Mouse (Mus musculus): ENCODE data around the gene Fam69b. TPM values are rescaled to one million over a fixed set of nuclear protein-coding genes. Genes with fewer than 3 reads are reported as not detected.
A peak's percentile ranks its signal among the peaks of the same experiment; 100 is the strongest.

Fam69b gene
- polyA plus RNA-seq, 1 experiment from 2014 or later, result 11.1 TPM

- peak; percentile 72 for DNase-seq (ENCODE audit: low spot score)
- 0 out of 2 replicates have a peak overlapping the region, but pooled peaks have one; percentile 22 for H3K9ac ChIP-seq (ENCODE audit: low read depth, low read length)
Measured at GRCm38 (mm10) chr2:26635489-26636324, 7.5 kb downstream of the Fam69b start.

DNA sequence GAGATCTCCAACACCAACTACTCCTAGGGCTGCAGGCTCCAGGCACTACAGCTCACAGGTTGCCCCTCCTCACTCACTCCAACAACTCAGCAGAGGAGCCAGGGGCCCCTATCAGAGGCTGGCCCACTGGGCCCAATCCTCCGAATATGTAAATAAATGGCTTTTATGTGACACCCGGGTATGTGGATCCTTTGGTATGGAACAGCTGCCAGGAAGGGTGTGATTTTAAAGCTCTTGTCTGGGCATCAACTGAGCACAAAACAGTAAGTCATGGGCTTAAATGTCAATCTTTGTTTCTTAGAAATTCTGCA, 8.0 kb downstream of the Fam69b start:
- no peaks in the 10 kb centered on the region for H3K9me3 ChIP-seq (ENCODE audit: control insufficient read depth, low read length)
- 0 out of 2 replicates have a peak overlapping the region, but pooled peaks have one; percentile 23 for H3K27ac ChIP-seq (ENCODE audit: low read depth, low read length)
- no peaks in the 10 kb centered on the region for H3K27me3 ChIP-seq (replicated peaks; ENCODE audit: control insufficient read depth, insufficient read depth, low read length)
- ATAC-seq (replicated peaks; ENCODE audit: low FRiP score) (no peak), DNase-seq (ENCODE audit: low spot score) (no peak)
- 49% methylated on average over 2 of the region's 2 CpGs for WGBS
- no peak overlapping the region for H3K4me3 ChIP-seq (ENCODE audit: low read depth, low read length)
- peaks cover 25% of the 10 kb centered on the region for H3K4me1 ChIP-seq (replicated peaks; ENCODE audit: control insufficient read depth, insufficient read depth, low read length)
- H3K4me2 ChIP-seq, result no peak overlapping the region
- 0 out of 2 replicates have a peak overlapping the region, but pooled peaks have one; percentile 22 for H3K9ac ChIP-seq (ENCODE audit: low read depth, low read length)
- peaks cover 33% of the 10 kb centered on the region for H3K36me3 ChIP-seq (ENCODE audit: control insufficient read depth, insufficient read depth, low read length)

More at GRCm38 (mm10) chr2:26635489-26636324, 7.5 kb downstream of the Fam69b start:
- Histone ChIP-seq H3K4me2 (no peak overlapping the region), H3K9me3 (ENCODE audit: control insufficient read depth, low read length) (no peaks in the 10 kb centered on the region), H3K4me1 (replicated peaks; ENCODE audit: control insufficient read depth, insufficient read depth, low read length) (peaks cover 24% of the 10 kb centered on the region), H3K36me3 (ENCODE audit: control insufficient read depth, insufficient read depth, low read length) (peaks cover 33% of the 10 kb centered on the region), H3K27me3 (replicated peaks; ENCODE audit: control insufficient read depth, insufficient read depth, low read length) (no peaks in the 10 kb centered on the region), H3K27ac (ENCODE audit: low read depth, low read length) (0 out of 2 replicates have a peak overlapping the region, but pooled peaks have one; percentile 23), H3K4me3 (ENCODE audit: low read depth, low read length) (no peak overlapping the region)
- peak; percentile 14; the same call in 1 of the 2 replicates for ATAC-seq (replicated peaks; ENCODE audit: low FRiP score)
- WGBS, result 62% methylated on average over 21 of the region's 21 CpGs

DNA sequence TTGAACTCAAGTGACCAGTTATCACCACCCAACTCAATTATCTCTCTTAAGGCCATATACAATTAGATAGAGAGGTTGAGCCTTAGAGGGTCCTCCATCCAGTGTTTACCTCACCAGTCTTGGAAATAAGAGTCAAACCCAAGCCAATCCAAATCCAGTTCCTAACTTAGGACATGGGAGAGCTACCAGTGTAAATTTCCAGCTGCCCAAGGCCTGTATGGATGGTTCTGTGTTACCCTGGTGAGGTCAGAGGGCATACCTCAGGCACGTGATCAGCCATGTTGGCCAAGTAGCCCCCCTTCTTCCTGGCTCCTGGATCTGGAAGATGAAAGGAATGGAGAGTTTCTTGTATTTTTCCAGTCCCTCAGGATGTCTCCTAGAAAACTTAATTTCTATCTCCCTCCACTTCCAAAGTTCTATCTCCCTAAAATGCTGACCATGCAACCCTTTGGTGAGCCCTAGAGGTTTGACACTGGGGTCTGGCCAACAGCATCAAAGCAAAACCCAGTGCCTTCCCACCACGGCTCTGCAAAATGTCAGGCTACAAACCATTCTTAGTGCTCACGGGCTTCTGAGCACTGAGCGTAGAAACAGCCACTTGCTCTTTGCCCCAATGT, 9.2 kb downstream of the Fam69b start:
- peak overlapping the region; percentile 75 for H3K4me2 ChIP-seq
- DNase-seq (ENCODE audit: low spot score) (no peak), ATAC-seq (replicated peaks; ENCODE audit: low FRiP score) (no peak)
- 81% methylated on average over 4 of the region's 4 CpGs for WGBS
- peak overlapping the region; percentile 100; the same call in 1 of the 2 replicates for H3K9ac ChIP-seq (ENCODE audit: low read depth, low read length)
- no peaks in the 10 kb centered on the region for H3K27me3 ChIP-seq (replicated peaks; ENCODE audit: control insufficient read depth, insufficient read depth, low read length)
- peaks cover 33% of the 10 kb centered on the region for H3K36me3 ChIP-seq (ENCODE audit: control insufficient read depth, insufficient read depth, low read length)
- peak overlapping the region; percentile 97; the same call in 1 of the 2 replicates for H3K4me3 ChIP-seq (ENCODE audit: low read depth, low read length)
- no peaks in the 10 kb centered on the region for H3K9me3 ChIP-seq (ENCODE audit: control insufficient read depth, low read length)
- H3K4me1 ChIP-seq (replicated peaks; ENCODE audit: control insufficient read depth, insufficient read depth, low read length), result peaks cover 25% of the 10 kb centered on the region
- 0 out of 2 replicates have a peak overlapping the region, but pooled peaks have one; percentile 91 for H3K27ac ChIP-seq (ENCODE audit: low read depth, low read length)

DNA sequence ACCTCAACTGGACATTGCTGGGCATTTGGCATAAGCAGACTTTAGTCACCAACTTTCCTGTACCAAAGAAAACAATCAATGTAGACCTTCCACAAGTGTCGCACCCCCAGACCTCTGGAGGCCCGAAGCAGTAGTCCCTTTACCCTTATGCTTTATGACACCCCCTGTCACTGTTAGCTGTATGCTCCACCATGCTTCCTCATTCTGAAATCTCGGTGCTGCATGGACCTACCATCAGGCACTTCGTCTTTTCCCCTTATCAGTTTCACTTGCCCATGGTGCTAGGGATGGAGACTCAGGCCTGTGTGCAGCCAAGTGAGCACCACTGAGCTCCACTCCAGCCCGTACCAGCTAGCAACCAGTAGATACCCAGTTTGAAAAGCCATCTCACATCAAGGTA, 9.8 kb downstream of the Fam69b start:
- Histone ChIP-seq H3K27me3 (replicated peaks; ENCODE audit: control insufficient read depth, insufficient read depth, low read length) (no peaks in the 10 kb centered on the region), H3K4me2 (peak overlapping the region; percentile 75), H3K4me1 (replicated peaks; ENCODE audit: control insufficient read depth, insufficient read depth, low read length) (peaks cover 25% of the 10 kb centered on the region), H3K4me3 (ENCODE audit: low read depth, low read length) (peak overlapping the region; percentile 97), H3K9ac (ENCODE audit: low read depth, low read length) (peak overlapping the region; percentile 100), H3K9me3 (ENCODE audit: control insufficient read depth, low read length) (no peaks in the 10 kb centered on the region), H3K36me3 (ENCODE audit: control insufficient read depth, insufficient read depth, low read length) (peaks cover 33% of the 10 kb centered on the region), H3K27ac (ENCODE audit: low read depth, low read length) (peak overlapping the region; percentile 91)
- no peak for ATAC-seq (replicated peaks; ENCODE audit: low FRiP score)
- 64% methylated on average over 5 of the region's 5 CpGs for WGBS
- no peak for DNase-seq (ENCODE audit: low spot score)

DNA sequence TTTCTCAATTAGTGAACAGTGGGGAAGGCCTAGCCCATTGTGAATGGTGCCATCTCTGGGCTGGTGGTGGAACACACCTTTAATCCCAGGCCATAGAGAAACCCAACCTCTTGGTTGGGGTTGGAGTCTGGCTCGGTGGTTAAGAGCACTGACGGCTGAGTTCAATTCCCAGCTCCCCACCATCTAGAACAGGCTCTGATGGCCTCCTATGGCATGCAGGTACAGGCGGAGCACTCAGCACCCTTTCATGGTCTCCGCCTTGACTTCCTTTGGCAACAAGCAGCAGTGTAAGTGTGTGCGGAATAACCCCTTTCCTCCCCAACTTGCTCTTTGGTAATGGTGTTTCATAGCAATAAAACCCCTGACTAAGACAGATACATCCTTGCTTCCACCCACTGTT, 10.3 kb downstream of the Fam69b start:
- peak overlapping the region; percentile 75 for H3K4me2 ChIP-seq
- ATAC-seq (replicated peaks; ENCODE audit: low FRiP score) (no peak), DNase-seq (ENCODE audit: low spot score) (no peak)
- H3K27ac ChIP-seq (ENCODE audit: low read depth, low read length), result peak overlapping the region; percentile 91; the same call in 1 of the 2 replicates
- H3K9ac ChIP-seq (ENCODE audit: low read depth, low read length), result peak overlapping the region; percentile 100
- H3K27me3 ChIP-seq (replicated peaks; ENCODE audit: control insufficient read depth, insufficient read depth, low read length), result no peaks in the 10 kb centered on the region
- peak overlapping the region; percentile 97 for H3K4me3 ChIP-seq (ENCODE audit: low read depth, low read length)
- WGBS, result 55% methylated on average over 5 of the region's 5 CpGs
- H3K4me1 ChIP-seq (replicated peaks; ENCODE audit: control insufficient read depth, insufficient read depth, low read length), result peaks cover 25% of the 10 kb centered on the region
- peaks cover 33% of the 10 kb centered on the region for H3K36me3 ChIP-seq (ENCODE audit: control insufficient read depth, insufficient read depth, low read length)
- no peaks in the 10 kb centered on the region for H3K9me3 ChIP-seq (ENCODE audit: control insufficient read depth, low read length)

DNA sequence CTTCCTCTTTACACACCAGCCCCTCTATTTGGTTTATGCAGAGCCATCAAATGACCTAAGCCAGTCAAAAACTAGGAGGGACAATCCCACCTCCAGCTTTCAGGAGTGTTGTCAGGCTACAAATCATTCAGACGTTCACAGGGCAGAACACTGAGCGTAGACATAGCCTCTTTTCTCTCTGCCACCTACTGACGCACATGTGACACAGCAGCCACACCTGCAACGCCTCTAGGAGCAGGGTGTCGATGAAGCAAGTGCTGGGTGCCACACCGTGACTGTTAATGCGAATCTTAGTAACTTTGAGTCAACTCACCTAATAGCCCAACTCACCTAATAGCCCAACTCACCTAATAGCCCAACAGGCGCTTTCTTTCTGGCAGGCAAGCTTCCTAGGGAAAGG, 10.8 kb downstream of the Fam69b start:
- Histone ChIP-seq H3K9ac (ENCODE audit: low read depth, low read length) (peak overlapping the region; percentile 100), H3K36me3 (ENCODE audit: control insufficient read depth, insufficient read depth, low read length) (peaks cover 33% of the 10 kb centered on the region), H3K27me3 (replicated peaks; ENCODE audit: control insufficient read depth, insufficient read depth, low read length) (no peaks in the 10 kb centered on the region), H3K4me2 (peak overlapping the region; percentile 75), H3K27ac (ENCODE audit: low read depth, low read length) (peak overlapping the region; percentile 91), H3K4me3 (ENCODE audit: low read depth, low read length) (peak overlapping the region; percentile 97), H3K4me1 (replicated peaks; ENCODE audit: control insufficient read depth, insufficient read depth, low read length) (peaks cover 25% of the 10 kb centered on the region), H3K9me3 (ENCODE audit: control insufficient read depth, low read length) (no peaks in the 10 kb centered on the region)
- peak; percentile 50; the same call in 1 of the 2 replicates for ATAC-seq (replicated peaks; ENCODE audit: low FRiP score)
- DNase-seq (ENCODE audit: low spot score), result no peak
- 3% methylated on average over 8 of the region's 8 CpGs for WGBS

- peak; percentile 75 for ATAC-seq (replicated peaks; ENCODE audit: low FRiP score)
Measured at GRCm38 (mm10) chr2:26639838-26640830, 11.9 kb downstream of the Fam69b start.

More at GRCm38 (mm10) chr2:26639838-26640830, 11.9 kb downstream of the Fam69b start:
- Histone ChIP-seq H3K4me1 (replicated peaks; ENCODE audit: control insufficient read depth, insufficient read depth, low read length) (peaks cover 25% of the 10 kb centered on the region), H3K27ac (ENCODE audit: low read depth, low read length) (peak overlapping the region; percentile 91), H3K9me3 (ENCODE audit: control insufficient read depth, low read length) (no peaks in the 10 kb centered on the region), H3K27me3 (replicated peaks; ENCODE audit: control insufficient read depth, insufficient read depth, low read length) (no peaks in the 10 kb centered on the region), H3K4me2 (peak overlapping the region; percentile 75), H3K36me3 (ENCODE audit: control insufficient read depth, insufficient read depth, low read length) (peaks cover 33% of the 10 kb centered on the region), H3K4me3 (ENCODE audit: low read depth, low read length) (peak overlapping the region; percentile 97), H3K9ac (ENCODE audit: low read depth, low read length) (peak overlapping the region; percentile 100)
- peak; percentile 95 for DNase-seq (ENCODE audit: low spot score)
- WGBS, result 4% methylated on average over 49 of the region's 49 CpGs

All from liver, embryonic 11.5 days (tissue).